Mouse (Mus musculus) kidney, adult 2 months (tissue): ENCODE measurements around the gene Macrod2.

Experiments used
- CTCF ChIP-seq: fragments of 200-500 bp; conservative IDR thresholded peaks from 2 replicates; pipeline ENCODE4 v1.5.1; 2011; ENCODE audit warnings: low read depth, mild to moderate bottlenecking, control low read depth, low read length, moderate library complexity, mixed read lengths; ENCODE audit not compliant: insufficient read depth, insufficient read length
- POLR2A ChIP-seq: fragments of 200-500 bp; IDR thresholded peaks from one replicate; pipeline ENCODE4 v1.6.1; 2011; ENCODE audit warnings: low read depth, low read length, control low read depth

DNA sequence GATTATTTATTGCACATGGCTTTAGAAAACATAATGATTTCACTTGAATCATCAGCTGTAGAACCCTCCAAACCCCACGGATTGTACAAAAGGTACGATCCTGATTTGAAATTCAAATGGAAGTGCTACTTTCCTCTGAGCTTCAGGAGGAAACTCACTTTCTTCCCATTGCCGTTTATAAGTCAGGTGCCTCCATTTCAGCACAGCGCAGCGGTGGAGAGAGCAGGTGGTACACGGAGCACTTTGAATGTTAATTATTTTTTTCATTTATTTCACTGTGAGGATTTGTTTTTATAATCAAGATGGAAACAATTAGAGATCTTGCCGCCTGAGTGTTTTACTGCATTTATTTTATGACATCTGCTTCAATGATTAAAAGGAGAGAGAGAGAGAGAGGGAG, 1934.7 kb downstream of the Macrod2 start:
- TF ChIP-seq POLR2A (no peak), CTCF (no peak)
